Mouse (Mus musculus) heart, adult 2 months (tissue): Measurements from ENCODE around the gene Copa. TPM values are rescaled to one million over a fixed set of nuclear protein-coding genes. Genes with fewer than 3 reads are reported as not detected.

ENCODE experiments used
- DNase-seq, 2 experiments: peaks; one replicate each; pipeline ENCODE4 v3.0.0; 2021
- H3K27ac ChIP-seq: fragments of 200-600 bp; 2 replicates; pipeline ENCODE4 v1.8.1; 2022
- H3K27me3 ChIP-seq: fragments of 200-500 bp; 2 replicates; pipeline ENCODE4 v1.6.1; 2012; ENCODE audit warnings: mild to moderate bottlenecking, low read length, inconsistent platforms, mixed read lengths; ENCODE audit not compliant: control insufficient read depth, insufficient read depth
- H3K36me3 ChIP-seq: fragments of 200-500 bp; 2 replicates; pipeline ENCODE4 v1.6.1; 2012; ENCODE audit warnings: low read length, inconsistent platforms; ENCODE audit not compliant: control insufficient read depth, insufficient read depth
- H3K4me1 ChIP-seq: fragments of 200-500 bp; 2 replicates; pipeline ENCODE4 v1.6.1; 2011; ENCODE audit warnings: low read length; ENCODE audit not compliant: control insufficient read depth, insufficient read depth
- H3K4me3 ChIP-seq: fragments of 200-600 bp; 2 replicates; pipeline ENCODE4 v1.8.1; 2022
- H3K79me2 ChIP-seq: fragments of 200-500 bp; replicated peaks from 2 replicates; pipeline ENCODE4 v1.6.1; 2012; ENCODE audit warnings: mild to moderate bottlenecking, inconsistent platforms, low read length, moderate library complexity, mixed read lengths; ENCODE audit not compliant: control insufficient read depth, insufficient read depth
- H3K9ac ChIP-seq: fragments of 200-500 bp; 2 replicates; pipeline ENCODE4 v1.6.1; 2012; ENCODE audit warnings: low read depth, mild to moderate bottlenecking, control low read depth, inconsistent platforms, low read length, mixed read lengths
- CTCF ChIP-seq: fragments of 200-600 bp; IDR thresholded peaks from 2 replicates; pipeline ENCODE4 v1.8.1; 2022; ENCODE audit warnings: antibody characterized with exemption, mild to moderate bottlenecking, moderate library complexity
- EP300 ChIP-seq: fragments of 200-500 bp; IDR thresholded peaks from 2 replicates; pipeline ENCODE4 v1.6.1; 2011; ENCODE audit warnings: low read depth, low read length, control low read depth; ENCODE audit not compliant: insufficient read depth
- POLR2A ChIP-seq: fragments of 200-500 bp; IDR thresholded peaks from 2 replicates; pipeline ENCODE4 v1.6.1; 2011; ENCODE audit warnings: mild to moderate bottlenecking, low read depth, low read length, control low read depth; ENCODE audit not compliant: insufficient read depth
- WGBS: fragments of 180-500 bp; shearing (Covaris S2); methylation state at CpG from one replicate; pipeline ENCODE4 v1.1.7; 2018; 5-methylcytosine and 5-hydroxymethylcytosine counted together
- intact Hi-C: fragments of 180-260 bp; cut with DNase I; formaldehyde crosslinking; loops from one replicate; pipeline ENCODE4 v1.15.1; 2025
- polyA plus RNA-seq: library from polyadenylated mRNA; depleted of rRNA; stranded (reverse); fragments of >200 nt; gene quantifications from 2 replicates; pipeline ENCODE4 v1.2.3, GENCODE M21; 2012
- total RNA-seq, 2 experiments: library from RNA; stranded (reverse); gene quantifications; 2 replicates each; pipeline ENCODE4 v1.2.3; 2021

The Copa gene
- total and polyA plus RNA-seq, 3 experiments = 42.3 to 111 (median 98.5) TPM

- Histone ChIP-seq H3K4me3 (no peak overlapping the region), H3K4me1 (no peaks in the 10 kb centered on the region), H3K9ac (no peak overlapping the region), H3K27me3 (no peaks in the 10 kb centered on the region), H3K36me3 (no peaks in the 10 kb centered on the region), H3K79me2 (no peaks in the 10 kb centered on the region), H3K27ac (no peak overlapping the region)
- no peak for DNase-seq
- WGBS = 76% methylated on average over 4 of the region's 4 CpGs
- TF ChIP-seq CTCF (no peak), POLR2A (no peak), EP300 (no peak)
- intact Hi-C loops = no loop called here
Observed at GRCm38 (mm10) chr1:172071556-172071955, 10.8 kb upstream of the Copa start.

GRCm38 (mm10) chr1:172072604-172073003 is 9.7 kb upstream of the Copa start:
- no peaks in the 10 kb centered on the region for H3K79me2 ChIP-seq
- DNase-seq = no peak
- intact Hi-C loops = no loop called here
- 95% methylated on average over 7 of the region's 7 CpGs for WGBS
- no peaks in the 10 kb centered on the region for H3K4me1 ChIP-seq
- no peak for TF ChIP-seq EP300
- no peak for TF ChIP-seq POLR2A
- no peak for TF ChIP-seq CTCF
- H3K27ac ChIP-seq = no peak overlapping the region
- no peaks in the 10 kb centered on the region; the same call in 1 of the 2 replicates for H3K36me3 ChIP-seq
- no peak overlapping the region for H3K9ac ChIP-seq
- no peak overlapping the region for H3K4me3 ChIP-seq
- H3K27me3 ChIP-seq = no peaks in the 10 kb centered on the region

GRCm38 (mm10) chr1:172077981-172078380 is 4.3 kb upstream of the Copa start:
- Histone ChIP-seq H3K4me1 (no peaks in the 10 kb centered on the region; the same call in 1 of the 2 replicates), H3K79me2 (peaks cover 5% of the 10 kb centered on the region), H3K27ac (no peak overlapping the region), H3K36me3 (peaks cover 14% of the 10 kb centered on the region), H3K9ac (no peak overlapping the region), H3K4me3 (no peak overlapping the region), H3K27me3 (no peaks in the 10 kb centered on the region)
- TF ChIP-seq POLR2A (no peak), CTCF (no peak), EP300 (no peak)
- intact Hi-C loops = no loop called here
- no peak for DNase-seq
- WGBS = 27% methylated on average over 5 of the region's 5 CpGs

GRCm38 (mm10) chr1:172082899-172083445 is 643 bp downstream of the Copa start:
- Histone ChIP-seq H3K4me1 (peaks cover 6% of the 10 kb centered on the region), H3K36me3 (peaks cover 16% of the 10 kb centered on the region), H3K79me2 (peaks cover 11% of the 10 kb centered on the region), H3K4me3 (peak overlapping the region; percentile 91), H3K9ac (peak overlapping the region; percentile 76), H3K27me3 (no peaks in the 10 kb centered on the region), H3K27ac (peak overlapping the region; percentile 93)
- DNase-seq = no peak
- WGBS = under 1% methylated on average over 24 of the region's 24 CpGs
- TF ChIP-seq CTCF (no peak), POLR2A (no peak), EP300 (no peak; the same call in 1 of the 2 replicates)
- intact Hi-C loops = loop anchor here (2.0 kb wide), 1 partner anchor 294 kb away; the partner anchor contains the start of gene Pigm

GRCm38 (mm10) chr1:172093522-172093921 is 11.2 kb downstream of the Copa start:
- Histone ChIP-seq H3K79me2 (no peaks in the 10 kb centered on the region; the same call in 1 of the 2 replicates), H3K4me3 (no peak overlapping the region), H3K9ac (no peak overlapping the region), H3K4me1 (no peaks in the 10 kb centered on the region), H3K36me3 (peaks cover 28% of the 10 kb centered on the region), H3K27me3 (no peaks in the 10 kb centered on the region), H3K27ac (peak overlapping the region; percentile 39)
- peak in 1 of 2 experiments; percentile 18 for DNase-seq
- intact Hi-C loops = no loop called here
- 41% methylated on average over 3 of the region's 3 CpGs for WGBS
- TF ChIP-seq POLR2A = no peak
- TF ChIP-seq CTCF = no peak
- TF ChIP-seq EP300 = no peak

GRCm38 (mm10) chr1:172094295-172094694 is 12.0 kb downstream of the Copa start:
- peak overlapping the region; percentile 39 for H3K27ac ChIP-seq
- intact Hi-C loops = no loop called here
- no peak for DNase-seq
- no peak overlapping the region for H3K9ac ChIP-seq
- peaks cover 28% of the 10 kb centered on the region for H3K36me3 ChIP-seq
- TF ChIP-seq EP300 (no peak), CTCF (no peak), POLR2A (no peak)
- H3K4me3 ChIP-seq = no peak overlapping the region
- no peaks in the 10 kb centered on the region for H3K27me3 ChIP-seq
- H3K79me2 ChIP-seq = no peaks in the 10 kb centered on the region; the same call in 1 of the 2 replicates
- no peaks in the 10 kb centered on the region for H3K4me1 ChIP-seq
